Mouse (Mus musculus): ENCODE measurements at regions not wholly inside any gene's neighbourhood (a gene's known extent, or its start where the extent isn't known, plus 50 kb on each side); places are given as distances from the start of the nearest gene placed in this dataset.

DNA sequence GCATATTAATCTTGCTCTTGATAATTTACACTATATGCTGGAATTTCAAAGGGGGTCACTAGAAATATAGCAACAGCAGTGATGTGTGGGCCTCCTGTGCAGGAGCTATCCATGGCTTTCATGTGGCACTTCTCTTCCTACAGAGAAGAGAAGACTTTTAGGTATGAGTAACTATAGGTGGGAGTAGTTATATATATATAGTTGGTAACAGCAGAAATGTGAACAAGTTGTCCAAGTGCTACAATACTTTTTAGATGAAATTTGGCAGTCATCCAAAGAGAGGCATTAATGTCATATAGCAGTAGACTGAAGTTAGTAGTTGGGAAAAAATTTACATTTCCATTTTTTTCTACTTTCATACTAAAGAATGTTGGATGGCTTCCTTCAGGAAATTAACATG, 593.4 kb upstream of the Slc39a10 start:
- TF ChIP-seq POLR2A (IDR thresholded peaks at IDR 0.05; ENCODE audit: control insufficient read depth, low read depth, low read length) (no peak), CTCF (IDR thresholded peaks at IDR 0.05; ENCODE audit: control insufficient read depth, insufficient read depth, insufficient replicate concordance, low read depth, low read length) (no peak)
